Mouse (Mus musculus): Measurements from ENCODE around the gene Gm21958. TPM values are rescaled to one million over a fixed set of nuclear protein-coding genes. Genes with fewer than 3 reads are reported as not detected.

The Gm21958 gene
- polyA plus RNA-seq, 1 experiment from 2014 or later: 0.57 TPM

DNA sequence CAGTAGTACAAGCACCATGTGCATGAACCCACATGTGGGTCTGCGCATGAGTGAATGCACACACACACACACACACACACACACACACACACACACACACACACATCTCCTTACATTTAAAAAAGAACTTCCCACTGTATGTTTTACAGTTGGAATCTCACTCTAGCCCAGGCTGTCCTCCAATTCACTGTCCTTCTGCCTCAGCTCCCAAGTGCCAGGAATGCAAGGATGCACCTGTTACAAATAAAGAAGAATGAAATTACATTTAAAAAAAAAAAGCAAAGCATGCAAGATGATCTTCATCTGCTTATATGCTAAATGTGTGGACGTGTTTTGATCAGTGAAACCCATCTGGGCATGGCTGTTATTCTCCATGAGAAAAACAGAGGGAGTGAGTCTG lies 37.3 kb downstream of the Gm21958 start:
- Histone ChIP-seq H3K4me1 (ENCODE audit: control insufficient read depth, insufficient read depth, low read length) (peaks cover 12% of the 10 kb centered on the region; the same call in 1 of the 2 replicates), H3K4me3 (ENCODE audit: low read depth, low read length) (no peak overlapping the region), H3K9ac (ENCODE audit: low read depth, low read length) (no peak overlapping the region), H3K9me3 (ENCODE audit: control insufficient read depth, low read length) (no peaks in the 10 kb centered on the region), H3K27ac (replicated peaks; ENCODE audit: low read depth, low read length) (no peak overlapping the region), H3K4me2 (ENCODE audit: low read depth, low read length) (no peak overlapping the region), H3K36me3 (ENCODE audit: control insufficient read depth, insufficient read depth, low read length) (no peaks in the 10 kb centered on the region), H3K27me3 (replicated peaks; ENCODE audit: control insufficient read depth, insufficient read depth, low read length) (no peaks in the 10 kb centered on the region)
- ATAC-seq (ENCODE audit: low read depth): no peak
- 71% methylated on average over 2 of the region's 2 CpGs for WGBS
- DNase-seq (ENCODE audit: low spot score): no peak

DNA sequence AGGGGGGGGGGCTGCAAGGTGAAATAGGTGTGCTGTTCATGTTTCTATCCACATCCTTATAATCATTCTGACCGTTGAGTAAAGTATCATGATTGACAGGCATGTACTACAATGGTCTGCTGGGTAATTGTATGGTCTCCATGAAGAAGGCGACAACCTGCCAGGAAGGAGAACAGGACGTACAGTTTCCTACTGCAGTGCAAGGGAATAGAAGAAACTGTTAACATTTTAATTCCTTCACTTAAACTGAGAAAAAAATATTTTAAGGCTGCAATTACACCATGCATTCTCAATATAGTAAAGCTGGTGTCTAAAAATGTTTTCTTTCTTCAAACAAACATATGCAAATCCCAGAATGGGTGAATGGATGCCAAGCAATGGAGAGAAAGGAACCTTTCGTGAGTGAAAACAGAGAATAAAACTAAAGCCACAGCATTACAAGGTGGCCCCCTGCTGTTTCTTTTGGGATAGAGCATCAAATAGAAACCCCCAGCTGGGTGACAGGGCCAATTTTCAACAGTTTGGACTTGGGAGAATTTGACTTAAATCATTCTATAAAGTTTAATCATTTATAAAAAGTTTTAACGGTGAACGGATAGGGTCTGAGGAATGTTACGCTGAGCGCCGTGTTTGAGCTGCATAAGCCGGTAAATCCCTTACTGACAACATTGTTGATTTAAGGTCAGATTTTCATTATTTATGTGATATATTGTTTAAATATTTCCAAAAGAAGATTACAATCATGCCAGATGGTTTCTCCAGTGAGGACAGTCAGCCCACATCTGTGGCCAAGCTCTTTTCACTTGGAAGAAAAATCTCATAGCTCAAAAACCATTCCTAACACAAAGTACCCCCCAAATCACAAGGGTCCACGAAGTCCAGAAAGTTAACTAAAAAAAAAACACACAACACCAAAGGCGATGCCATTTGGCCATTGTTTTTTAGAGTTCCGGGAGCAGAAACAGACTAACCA lies 41.3 kb downstream of the Gm21958 start:
- 44% methylated on average over 13 of the region's 13 CpGs for WGBS
- DNase-seq (ENCODE audit: low spot score) (peak; percentile 90), ATAC-seq (ENCODE audit: low read depth) (peak; percentile 56)
- Histone ChIP-seq H3K36me3 (ENCODE audit: control insufficient read depth, insufficient read depth, low read length) (no peaks in the 10 kb centered on the region), H3K27ac (replicated peaks; ENCODE audit: low read depth, low read length) (peak overlapping the region; percentile 42; the same call in 1 of the 2 replicates), H3K9ac (ENCODE audit: low read depth, low read length) (no peak overlapping the region), H3K4me1 (ENCODE audit: control insufficient read depth, insufficient read depth, low read length) (peaks cover 9% of the 10 kb centered on the region; the same call in 1 of the 2 replicates), H3K4me3 (ENCODE audit: low read depth, low read length) (no peak overlapping the region), H3K9me3 (ENCODE audit: control insufficient read depth, low read length) (no peaks in the 10 kb centered on the region), H3K4me2 (ENCODE audit: low read depth, low read length) (no peak overlapping the region), H3K27me3 (replicated peaks; ENCODE audit: control insufficient read depth, insufficient read depth, low read length) (no peaks in the 10 kb centered on the region)

DNA sequence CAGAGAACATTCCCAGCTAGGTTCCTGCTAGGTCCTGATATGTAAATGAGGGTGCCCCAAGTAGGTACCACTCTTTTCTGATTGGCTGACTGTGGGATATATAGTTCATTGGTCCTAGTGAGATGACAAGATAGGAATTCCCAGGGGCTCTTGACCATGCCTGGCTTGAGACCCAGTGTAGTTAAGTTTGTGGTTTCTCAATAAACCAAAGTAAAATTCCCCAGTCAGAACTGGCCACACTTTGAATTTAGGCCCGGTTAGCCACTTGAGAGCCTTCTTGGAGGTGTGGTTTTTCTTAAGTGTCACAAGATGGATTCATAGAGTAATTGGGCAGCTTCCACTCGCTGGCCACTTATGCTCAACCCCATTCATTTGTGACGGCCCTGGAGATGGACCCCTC lies 42.0 kb downstream of the Gm21958 start:
- Histone ChIP-seq H3K36me3 (ENCODE audit: control insufficient read depth, insufficient read depth, low read length) (no peaks in the 10 kb centered on the region), H3K4me1 (ENCODE audit: control insufficient read depth, insufficient read depth, low read length) (peaks cover 9% of the 10 kb centered on the region; the same call in 1 of the 2 replicates), H3K27ac (replicated peaks; ENCODE audit: low read depth, low read length) (peak overlapping the region; percentile 42; the same call in 1 of the 2 replicates), H3K4me3 (ENCODE audit: low read depth, low read length) (no peak overlapping the region), H3K9me3 (ENCODE audit: control insufficient read depth, low read length) (no peaks in the 10 kb centered on the region), H3K27me3 (replicated peaks; ENCODE audit: control insufficient read depth, insufficient read depth, low read length) (no peaks in the 10 kb centered on the region), H3K4me2 (ENCODE audit: low read depth, low read length) (no peak overlapping the region), H3K9ac (ENCODE audit: low read depth, low read length) (no peak overlapping the region)
- DNase-seq (ENCODE audit: low spot score) (no peak), ATAC-seq (ENCODE audit: low read depth) (no peak)
- 69% methylated on average over 3 of the region's 3 CpGs for WGBS

DNA sequence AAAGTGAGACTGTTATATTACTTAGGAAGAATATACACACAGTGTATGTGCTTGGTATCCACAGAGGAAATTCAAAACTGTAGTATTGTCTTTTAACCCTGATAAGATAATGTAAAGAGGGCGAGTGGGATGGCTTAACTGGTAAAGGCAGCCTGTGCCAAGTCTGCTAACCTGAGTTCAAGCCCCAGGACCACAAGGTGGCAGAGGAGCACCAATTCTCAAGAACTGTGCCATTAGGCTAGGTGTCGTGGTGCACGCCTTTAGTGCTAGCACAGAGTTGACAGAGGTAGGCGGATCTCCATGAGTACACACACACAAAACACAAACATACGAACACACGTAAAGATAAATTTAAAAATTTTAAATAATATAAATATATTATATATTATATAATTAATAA lies 44.6 kb downstream of the Gm21958 start:
- H3K27ac ChIP-seq (replicated peaks; ENCODE audit: low read depth, low read length): no peak overlapping the region
- DNase-seq (ENCODE audit: low spot score) (no peak), ATAC-seq (ENCODE audit: low read depth) (no peak)
- H3K4me2 ChIP-seq (ENCODE audit: low read depth, low read length): no peak overlapping the region
- 93% methylated on average over 6 of the region's 6 CpGs for WGBS
- no peak overlapping the region for H3K9ac ChIP-seq (ENCODE audit: low read depth, low read length)
- H3K27me3 ChIP-seq (replicated peaks; ENCODE audit: control insufficient read depth, insufficient read depth, low read length): no peaks in the 10 kb centered on the region
- H3K4me3 ChIP-seq (ENCODE audit: low read depth, low read length): no peak overlapping the region
- H3K9me3 ChIP-seq (ENCODE audit: control insufficient read depth, low read length): no peaks in the 10 kb centered on the region
- no peaks in the 10 kb centered on the region for H3K36me3 ChIP-seq (ENCODE audit: control insufficient read depth, insufficient read depth, low read length)
- H3K4me1 ChIP-seq (ENCODE audit: control insufficient read depth, insufficient read depth, low read length): peaks cover 9% of the 10 kb centered on the region; the same call in 1 of the 2 replicates

DNA sequence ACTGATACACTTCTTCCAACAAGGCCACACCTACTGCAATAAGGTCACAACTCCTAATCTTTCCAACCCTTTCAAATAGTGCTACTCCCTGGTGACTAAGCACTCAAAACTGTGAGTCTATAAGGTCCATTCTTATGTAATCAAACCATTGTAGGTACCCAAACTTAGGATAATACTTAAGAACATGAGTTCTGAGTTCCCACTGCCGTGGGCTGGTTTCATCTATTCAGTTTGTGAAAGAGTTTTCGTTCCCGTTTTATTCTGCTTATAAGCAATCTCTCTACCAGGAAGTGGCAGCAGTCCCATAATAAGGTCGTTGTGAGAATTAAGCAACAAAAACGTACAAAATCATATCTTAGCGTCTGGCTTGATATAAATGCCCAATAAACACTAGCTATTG lies 45.4 kb downstream of the Gm21958 start:
- no peak overlapping the region for H3K4me2 ChIP-seq (ENCODE audit: low read depth, low read length)
- H3K9me3 ChIP-seq (ENCODE audit: control insufficient read depth, low read length): no peaks in the 10 kb centered on the region
- DNase-seq (ENCODE audit: low spot score) (no peak), ATAC-seq (ENCODE audit: low read depth) (no peak)
- H3K27me3 ChIP-seq (replicated peaks; ENCODE audit: control insufficient read depth, insufficient read depth, low read length): no peaks in the 10 kb centered on the region
- H3K4me1 ChIP-seq (ENCODE audit: control insufficient read depth, insufficient read depth, low read length): 0 out of 2 replicates have a peak, but pooled peaks cover 9% of the 10 kb centered on the region
- H3K36me3 ChIP-seq (ENCODE audit: control insufficient read depth, insufficient read depth, low read length): no peaks in the 10 kb centered on the region
- H3K9ac ChIP-seq (ENCODE audit: low read depth, low read length): no peak overlapping the region
- H3K4me3 ChIP-seq (ENCODE audit: low read depth, low read length): no peak overlapping the region
- 86% methylated on average over 6 of the region's 6 CpGs for WGBS
- no peak overlapping the region for H3K27ac ChIP-seq (replicated peaks; ENCODE audit: low read depth, low read length)

DNA sequence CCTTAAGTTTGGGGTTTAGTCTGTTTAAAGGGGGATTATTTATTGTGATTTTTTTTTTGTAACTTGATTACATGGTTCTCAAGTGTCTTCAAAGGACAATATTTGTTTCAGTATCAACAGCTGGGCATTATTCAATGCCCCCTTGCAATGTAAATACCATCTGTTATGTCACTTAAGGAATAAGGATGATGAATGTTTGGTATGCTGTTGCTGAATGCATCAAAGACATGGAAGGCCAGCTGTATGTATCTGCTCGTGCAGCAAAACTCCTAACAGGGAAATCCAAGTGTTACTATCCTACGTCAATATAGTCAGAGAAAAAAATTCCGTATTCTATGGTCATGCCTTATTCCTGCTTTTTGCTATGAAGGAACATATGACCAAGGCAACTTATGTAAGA lies 46.0 kb downstream of the Gm21958 start:
- ATAC-seq (ENCODE audit: low read depth): no peak
- no peak overlapping the region for H3K4me3 ChIP-seq (ENCODE audit: low read depth, low read length)
- no peaks in the 10 kb centered on the region for H3K27me3 ChIP-seq (replicated peaks; ENCODE audit: control insufficient read depth, insufficient read depth, low read length)
- H3K9ac ChIP-seq (ENCODE audit: low read depth, low read length): no peak overlapping the region
- no peaks in the 10 kb centered on the region for H3K9me3 ChIP-seq (ENCODE audit: control insufficient read depth, low read length)
- H3K4me2 ChIP-seq (ENCODE audit: low read depth, low read length): no peak overlapping the region
- DNase-seq (ENCODE audit: low spot score): peak; percentile 23
- H3K4me1 ChIP-seq (ENCODE audit: control insufficient read depth, insufficient read depth, low read length): 0 out of 2 replicates have a peak, but pooled peaks cover 9% of the 10 kb centered on the region
- H3K36me3 ChIP-seq (ENCODE audit: control insufficient read depth, insufficient read depth, low read length): no peaks in the 10 kb centered on the region
- 65% methylated on average over 3 of the region's 3 CpGs for WGBS
- H3K27ac ChIP-seq (replicated peaks; ENCODE audit: low read depth, low read length): no peak overlapping the region

Other genes starting within 250 kb of the Gm21958 start
- 91.3 and 101 TPM in 2 replicates for gene Supt20, start 21.5 kb downstream of the Gm21958 start, polyA plus RNA-seq (2014; fragmentation: Nextera tagmentation; extraction: Ambion mirVana)
- gene Exosc8, start 21.0 kb upstream of the Gm21958 start, polyA plus RNA-seq (2014; fragmentation: Nextera tagmentation; extraction: Ambion mirVana): 112 and 113 TPM in 2 replicates
- 66.3 and 71.5 TPM in 2 replicates for gene Alg5, start 21.2 kb upstream of the Gm21958 start, polyA plus RNA-seq (2014; fragmentation: Nextera tagmentation; extraction: Ambion mirVana)
- 2.0 and 2.1 TPM in 2 replicates for gene Smad9, start 41.2 kb upstream of the Gm21958 start, polyA plus RNA-seq (2014; fragmentation: Nextera tagmentation; extraction: Ambion mirVana)
- gene Rfxap, start 93.4 kb upstream of the Gm21958 start, polyA plus RNA-seq (2014; fragmentation: Nextera tagmentation; extraction: Ambion mirVana): 37.6 and 43.0 TPM in 2 replicates
- 0.21 and 0.52 TPM in 2 replicates for gene Sertm1, start 201.5 kb upstream of the Gm21958 start, polyA plus RNA-seq (2014; fragmentation: Nextera tagmentation; extraction: Ambion mirVana)

All from embryonic facial prominence, embryonic 14.5 days (tissue).